Mouse (Mus musculus) CH12.LX (cell line): ENCODE results near the gene Eif2b5. TPM values are rescaled to one million over a fixed set of nuclear protein-coding genes. Genes with fewer than 3 reads are reported as not detected.
"Not testable (repeated sequence)": the region's sequence is repeated elsewhere in the genome, so short reads cannot be mapped to it uniquely, and the experiment has no call there.

Experiments
- DNase-seq: peaks from one replicate; pipeline ENCODE4 v3.0.0-alpha.2; 2013; ENCODE audit errors: extremely low read depth
- H3K27ac ChIP-seq: 2 replicates; pipeline ENCODE4 v1.5.1; 2012; ENCODE audit warnings: low read depth, mild to moderate bottlenecking, control low read depth, moderate library complexity; ENCODE audit not compliant: insufficient read depth
- H3K27me3 ChIP-seq: replicated peaks from 2 replicates; pipeline ENCODE3; 2012; ENCODE audit warnings: inconsistent platforms
- H3K36me3 ChIP-seq, 2 experiments: replicated peaks in 1 of 2; 2 replicates each; pipeline versions ENCODE3 to v1.6.1; 2012; ENCODE audit warnings: inconsistent platforms in 1 of 2, low read length in 1 of 2, mild to moderate bottlenecking in 1 of 2, mixed read lengths in 1 of 2, moderate library complexity in 1 of 2; ENCODE audit not compliant: control insufficient read depth in 1 of 2, insufficient read depth in 1 of 2
- H3K4me1 ChIP-seq, 2 experiments: 2 replicates each; pipeline ENCODE4 v1.6.1; 2012; ENCODE audit warnings: inconsistent platforms in 1 of 2, moderate library complexity in 1 of 2; ENCODE audit not compliant: insufficient read depth in 2 of 2, control insufficient read depth in 1 of 2
- H3K4me2 ChIP-seq: 2 replicates; pipeline ENCODE4 v1.6.1; 2012; ENCODE audit warnings: low read depth, mild to moderate bottlenecking, control low read depth; ENCODE audit not compliant: poor library complexity, insufficient read depth, severe bottlenecking
- H3K4me3 ChIP-seq, 3 experiments: fragments of 150-350 bp in 1 of 3; sonication (generic) in 1 of 3; replicated peaks in 1 of 3; 2 replicates each; pipeline versions ENCODE3 to v1.5.1; 2011 to 2012; ENCODE audit warnings: low read depth in 2 of 3, low read length in 2 of 3, mild to moderate bottlenecking in 2 of 3, moderate library complexity in 2 of 3, control low read depth in 1 of 3, improper control_type of control experiment in 1 of 3, inconsistent platforms in 1 of 3, mixed read lengths in 1 of 3; ENCODE audit not compliant: poor library complexity in 1 of 3
- H3K79me2 ChIP-seq: replicated peaks from 2 replicates; pipeline ENCODE4 v1.6.1; 2012; ENCODE audit warnings: mild to moderate bottlenecking, moderate library complexity; ENCODE audit not compliant: control insufficient read depth, poor library complexity, insufficient read depth, severe bottlenecking; ENCODE audit errors: extremely low read depth
- H3K9ac ChIP-seq: 2 replicates; pipeline ENCODE4 v1.6.1; 2012; ENCODE audit warnings: low read depth, mild to moderate bottlenecking, control low read depth, moderate library complexity; ENCODE audit not compliant: insufficient read depth
- H3K9me3 ChIP-seq: replicated peaks from 2 replicates; pipeline ENCODE3; 2012; ENCODE audit warnings: low read length, inconsistent platforms, mixed read lengths
- CTCF ChIP-seq, 2 experiments: IDR thresholded peaks in 1 of 2; conservative IDR thresholded peaks in 1 of 2; 2 replicates each; pipeline ENCODE4 v1.5.1; 2011 to 2012; ENCODE audit warnings: low read depth in 2 of 2, low read length in 2 of 2, improper control_type of control experiment in 1 of 2, inconsistent platforms in 1 of 2, mild to moderate bottlenecking in 1 of 2, moderate library complexity in 1 of 2
- E2F4 ChIP-seq: IDR thresholded peaks from 2 replicates; pipeline ENCODE4 v1.6.1; 2011; ENCODE audit warnings: low read depth, low read length, improper control_type of control experiment; ENCODE audit not compliant: insufficient replicate concordance
- EP300 ChIP-seq: IDR thresholded peaks from 2 replicates; pipeline ENCODE4 v1.6.1; 2011; ENCODE audit warnings: low read length, improper control_type of control experiment
- NRF1 ChIP-seq: IDR thresholded peaks from 2 replicates; pipeline ENCODE4 v1.6.1; 2014; ENCODE audit warnings: low read depth, mild to moderate bottlenecking, inconsistent platforms, low read length, improper control_type of control experiment, moderate library complexity
- RAD21 ChIP-seq: IDR thresholded peaks from 2 replicates; pipeline ENCODE4 v1.6.1; 2011; ENCODE audit warnings: low read depth, mild to moderate bottlenecking, low read length, improper control_type of control experiment, moderate library complexity
- SMC3 ChIP-seq: IDR thresholded peaks from 2 replicates; pipeline ENCODE4 v1.6.1; 2011; ENCODE audit warnings: low read depth, low read length, improper control_type of control experiment
- UBTF ChIP-seq: IDR thresholded peaks from 2 replicates; pipeline ENCODE4 v1.6.1; 2012; ENCODE audit warnings: low read depth, mild to moderate bottlenecking, inconsistent platforms, low read length, improper control_type of control experiment, moderate library complexity
- dilution Hi-C: fragments of 300-500 bp; cut with MboI; formaldehyde crosslinking; loops from 2 replicates; pipeline ENCODE4 v1.14.3; 2020; ENCODE audit warnings: low sequenced_read_pairs; ENCODE audit not compliant: extremely low pct_unique_long_range_greater_than_20kb, extremely low pct_ligation_motif_present
- in situ Hi-C: fragments of 300-500 bp; cut with MboI; formaldehyde crosslinking; loops from 3 replicates; pipeline ENCODE4 v1.14.3; 2019; ENCODE audit warnings: low sequenced_read_pairs, low pct_ligation_motif_present, low pct_unique_long_range_greater_than_20kb, mixed read lengths
- polyA plus RNA-seq: library from polyadenylated mRNA; unstranded; fragments of >175 nt; gene quantifications from 2 replicates; pipeline ENCODE4 v1.2.1, GENCODE M21; 2012; ENCODE audit warnings: low read depth; ENCODE audit not compliant: insufficient read length
- total RNA-seq, 2 experiments: library from RNA; depleted of rRNA; stranded (reverse); fragments of 300-350 nt in 1 of 2; fragments of >200 nt in 1 of 2; gene quantifications; 2 replicates each; pipeline ENCODE4 v1.2.3; 2012 to 2014

Eif2b5 gene
- total and polyA plus RNA-seq, 3 experiments = 139 to 183 (median 179) TPM

- TF ChIP-seq E2F4 (no peak), UBTF (no peak)
- TF ChIP-seq, all 38 proteins: peak for 0
- Histone ChIP-seq H3K4me3 (no peak overlapping the region), H3K79me2 (no peaks in the 10 kb centered on the region), H3K27ac (no peak overlapping the region), H3K4me1 (no peaks in the 10 kb centered on the region), H3K4me2 (no peak overlapping the region), H3K9me3 (no peaks in the 10 kb centered on the region), H3K36me3 (no peaks in the 10 kb centered on the region), H3K9ac (no peak overlapping the region), H3K27me3 (no peaks in the 10 kb centered on the region)
- dilution Hi-C loops (no loop called here), in situ Hi-C loops (loop anchor here (25.0 kb wide), 1 partner anchor 266 kb away; no protein-coding TSS in a partner anchor)
- DNase-seq = no peak
Observed at GRCm38 (mm10) chr16:20478504-20478903, 20.1 kb upstream of the Eif2b5 start.

GRCm38 (mm10) chr16:20479026-20479760, 19.4 kb upstream of the Eif2b5 start:
- H3K9ac ChIP-seq, DNase-seq, H3K4me3 ChIP-seq, H3K27ac ChIP-seq, H3K4me2 ChIP-seq, H3K79me2 ChIP-seq, dilution Hi-C loops, H3K9me3 ChIP-seq, H3K27me3 ChIP-seq, H3K4me1 ChIP-seq, H3K36me3 ChIP-seq: not testable (repeated sequence)
- in situ Hi-C loops = loop anchor here (25.0 kb wide), 1 partner anchor 267 kb away; no protein-coding TSS in a partner anchor

GRCm38 (mm10) chr16:20480115-20480514, 18.5 kb upstream of the Eif2b5 start:
- H3K27ac ChIP-seq = no peak overlapping the region
- H3K27me3 ChIP-seq = no peaks in the 10 kb centered on the region
- no peak overlapping the region for H3K4me2 ChIP-seq
- TF ChIP-seq CTCF (conservative IDR thresholded peaks at IDR 0.05 in 1 of 2, IDR thresholded peaks at IDR 0.05 in 1 of 2; ENCODE audit: low read depth in 2 of 2, low read length in 2 of 2) (peak in 1 of 2 experiments; percentile 74; a peak in 2 of 4 replicates), SMC3 (peak; percentile 51), EP300 (no peak), RAD21 (peak; percentile 78), NRF1 (no peak)
- TF ChIP-seq, all 38 proteins: peak for 3
- no peaks in the 10 kb centered on the region for H3K36me3 ChIP-seq
- no peaks in the 10 kb centered on the region for H3K9me3 ChIP-seq
- H3K79me2 ChIP-seq = no peaks in the 10 kb centered on the region
- in situ Hi-C loops (loop anchor here (25.0 kb wide), 1 partner anchor 268 kb away; no protein-coding TSS in a partner anchor), dilution Hi-C loops (no loop called here)
- H3K9ac ChIP-seq = no peak overlapping the region
- no peak overlapping the region for H3K4me3 ChIP-seq
- peak; percentile 40 for DNase-seq
- no peaks in the 10 kb centered on the region for H3K4me1 ChIP-seq
